Mouse (Mus musculus) stomach, postnatal 0 days (tissue): ENCODE measurements around the gene Ypel2. TPM values are rescaled to one million over a fixed set of nuclear protein-coding genes. Genes with fewer than 3 reads are reported as not detected.

Experiments
- ATAC-seq: fragments of 200-750 bp; cut with Nextera tagmentation; 2 replicates; pipeline ENCODE4 v1.8.0; 2017; ENCODE audit not compliant: low FRiP score, low TSS enrichment
- DNase-seq: peaks from one replicate; pipeline ENCODE4 v3.0.0-alpha.2; 2016; ENCODE audit warnings: low spot score
- H3K27ac ChIP-seq: fragments of 300-500 bp; sonication (generic); replicated peaks from 2 replicates; pipeline ENCODE4 v1.5.1; 2014; ENCODE audit warnings: mild to moderate bottlenecking, control low read depth
- H3K27me3 ChIP-seq: fragments of 300-500 bp; sonication (generic); 2 replicates; pipeline ENCODE4 v1.6.1; 2014; ENCODE audit warnings: low read length; ENCODE audit not compliant: control insufficient read depth, insufficient read depth
- H3K36me3 ChIP-seq: fragments of 300-500 bp; sonication (generic); 2 replicates; pipeline ENCODE4 v1.6.1; 2014; ENCODE audit warnings: low read length, mixed read lengths; ENCODE audit not compliant: control insufficient read depth, insufficient read depth
- H3K4me1 ChIP-seq: fragments of 300-500 bp; sonication (generic); replicated peaks from 2 replicates; pipeline ENCODE4 v1.6.1; 2014; ENCODE audit warnings: antibody characterized with exemption; ENCODE audit not compliant: control insufficient read depth, insufficient read depth
- H3K4me2 ChIP-seq: fragments of 300-500 bp; sonication (generic); replicated peaks from 2 replicates; pipeline ENCODE4 v1.6.1; 2014; ENCODE audit warnings: low read depth, mild to moderate bottlenecking, control low read depth, moderate library complexity
- H3K4me3 ChIP-seq: fragments of 300-500 bp; sonication (generic); 2 replicates; pipeline ENCODE4 v1.5.1; 2014; ENCODE audit warnings: low read depth, low read length, control low read depth
- H3K9ac ChIP-seq: fragments of 300-500 bp; sonication (generic); 2 replicates; pipeline ENCODE4 v1.6.1; 2014; ENCODE audit warnings: mild to moderate bottlenecking, low read length, control low read depth, mixed read lengths
- H3K9me3 ChIP-seq: fragments of 300-500 bp; sonication (generic); 2 replicates; pipeline ENCODE4 v1.6.1; 2016; ENCODE audit warnings: low read length; ENCODE audit not compliant: control insufficient read depth
- CTCF ChIP-seq: IDR thresholded peaks from 2 replicates; pipeline ENCODE4 v1.5.1; 2016; ENCODE audit warnings: antibody characterized with exemption, low read depth, mild to moderate bottlenecking, moderate library complexity
- EP300 ChIP-seq: optimal IDR thresholded peaks from 2 replicates; pipeline ENCODE3; 2016; ENCODE audit warnings: antibody characterized with exemption
- WGBS: fragments of 180-500 bp; shearing (Covaris S2); extraction: QIAGEN DNeasy Blood & Tissue Kit; methylation state at CpG from one replicate; pipeline ENCODE4 v1.1.7; 2014; 5-methylcytosine and 5-hydroxymethylcytosine counted together
- polyA plus RNA-seq: library from polyadenylated mRNA; unstranded; fragments of >200 nt; fragmentation: Nextera tagmentation; extraction: Ambion mirVana; gene quantifications from 2 replicates; pipeline ENCODE4 v1.2.1, GENCODE M21; 2015

Ypel2 gene
- polyA plus RNA-seq, 1 experiment from 2014 or later = 4.0 TPM

DNA sequence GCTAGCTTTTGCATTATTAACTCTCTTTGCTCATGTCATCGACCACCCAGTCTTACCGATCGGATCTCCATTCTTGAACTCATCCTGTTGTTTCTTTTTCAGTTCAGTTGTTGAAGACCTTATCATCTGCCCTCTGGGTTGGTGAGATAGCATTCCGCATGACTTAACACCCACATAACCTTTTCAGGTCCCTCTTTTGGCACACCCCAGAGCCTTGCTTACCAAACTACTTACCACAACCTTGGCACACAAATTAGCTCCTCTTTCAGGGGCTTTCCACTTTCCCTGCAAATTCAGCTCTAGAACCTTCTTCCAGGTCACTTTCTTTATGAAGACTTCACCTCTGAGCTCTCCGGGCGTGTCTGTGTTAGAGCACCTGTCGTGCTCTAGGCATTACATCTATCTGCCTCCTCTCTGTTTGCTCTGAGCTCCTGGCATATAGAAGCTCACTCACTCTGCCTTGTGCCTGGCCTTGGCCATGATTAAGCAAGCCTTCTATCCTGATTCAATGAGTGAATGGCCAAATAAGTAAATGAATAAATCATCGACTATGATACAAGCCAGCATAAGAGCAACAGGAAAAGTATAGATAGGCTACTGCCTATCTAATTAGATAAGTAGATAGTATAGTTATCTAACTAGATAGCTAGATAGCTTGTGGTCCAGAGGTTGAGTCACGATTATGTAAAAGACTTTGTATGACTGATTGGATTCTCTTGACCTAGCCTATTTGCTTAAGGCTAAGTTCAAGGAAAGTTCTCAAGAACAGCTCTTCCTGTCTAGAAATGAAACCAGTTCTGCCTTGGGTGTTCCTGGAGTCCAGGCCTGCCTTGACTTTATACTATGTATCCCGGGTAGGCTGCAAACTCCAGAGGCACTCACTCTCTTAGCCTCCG lies 86.5 kb downstream of the Ypel2 start:
- no peaks in the 10 kb centered on the region for H3K27me3 ChIP-seq
- TF ChIP-seq CTCF = no peak
- no peak for TF ChIP-seq EP300
- H3K4me2 ChIP-seq = no peak overlapping the region
- ATAC-seq (peak; percentile 70), DNase-seq (no peak)
- no peaks in the 10 kb centered on the region for H3K36me3 ChIP-seq
- H3K27ac ChIP-seq = 0 out of 2 replicates have a peak overlapping the region, but pooled peaks have one; percentile 1
- H3K4me1 ChIP-seq = no peaks in the 10 kb centered on the region
- WGBS = 78% methylated on average over 11 of the region's 11 CpGs
- no peak overlapping the region for H3K4me3 ChIP-seq
- no peaks in the 10 kb centered on the region for H3K9me3 ChIP-seq
- H3K9ac ChIP-seq = no peak overlapping the region

DNA sequence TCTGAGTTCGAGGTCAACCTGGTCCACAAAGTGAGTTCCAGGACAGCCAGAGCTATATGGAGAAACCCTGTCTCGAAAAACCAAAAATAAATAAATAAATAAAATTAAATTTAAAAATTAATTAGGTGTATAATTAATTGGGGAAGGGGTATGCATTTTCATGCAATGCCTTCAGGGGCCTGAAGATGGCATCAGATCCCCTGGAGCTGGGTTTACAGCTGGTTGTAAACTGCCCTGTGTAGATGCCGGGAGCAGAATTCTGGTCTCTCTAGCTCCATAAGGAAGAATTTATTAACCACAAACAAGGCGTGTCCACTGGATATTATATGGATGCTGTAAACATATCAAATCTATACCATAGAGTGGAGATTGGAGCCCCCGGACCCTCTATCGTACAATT lies 87.2 kb downstream of the Ypel2 start:
- Histone ChIP-seq H3K9me3 (no peaks in the 10 kb centered on the region), H3K36me3 (no peaks in the 10 kb centered on the region), H3K4me2 (no peak overlapping the region), H3K27me3 (no peaks in the 10 kb centered on the region), H3K9ac (no peak overlapping the region), H3K4me1 (no peaks in the 10 kb centered on the region), H3K27ac (no peak overlapping the region), H3K4me3 (no peak overlapping the region)
- DNase-seq (no peak), ATAC-seq (no peak)
- peak; percentile 29 for TF ChIP-seq CTCF
- no peak for TF ChIP-seq EP300
- WGBS = 91% methylated on average over 6 of the region's 6 CpGs

DNA sequence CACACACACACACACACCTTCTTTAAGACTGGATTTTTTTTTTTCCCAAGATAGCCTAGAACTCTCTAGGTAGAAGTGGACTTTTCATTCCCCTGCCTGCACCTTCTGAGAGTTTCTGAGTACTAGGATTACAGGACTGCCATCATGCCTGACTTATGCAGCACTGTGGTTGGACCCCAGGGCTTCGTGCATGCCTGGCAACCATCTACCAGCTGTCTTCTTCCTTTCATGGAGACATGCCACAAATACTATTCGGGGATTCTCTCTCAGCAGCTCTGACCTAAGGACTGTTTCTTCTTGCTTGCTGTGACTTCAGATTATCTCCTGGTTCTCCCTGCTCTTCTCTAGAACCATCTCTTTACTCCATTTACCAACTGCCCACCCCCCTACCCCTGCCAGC lies 88.2 kb downstream of the Ypel2 start:
- DNase-seq (no peak), ATAC-seq (no peak)
- TF ChIP-seq EP300 (no peak), CTCF (no peak)
- Histone ChIP-seq H3K9me3 (no peaks in the 10 kb centered on the region), H3K4me3 (no peak overlapping the region), H3K9ac (no peak overlapping the region), H3K36me3 (no peaks in the 10 kb centered on the region), H3K4me2 (no peak overlapping the region), H3K4me1 (no peaks in the 10 kb centered on the region), H3K27me3 (no peaks in the 10 kb centered on the region), H3K27ac (no peak overlapping the region)
- WGBS = 64% methylated on average over 2 of the region's 2 CpGs

DNA sequence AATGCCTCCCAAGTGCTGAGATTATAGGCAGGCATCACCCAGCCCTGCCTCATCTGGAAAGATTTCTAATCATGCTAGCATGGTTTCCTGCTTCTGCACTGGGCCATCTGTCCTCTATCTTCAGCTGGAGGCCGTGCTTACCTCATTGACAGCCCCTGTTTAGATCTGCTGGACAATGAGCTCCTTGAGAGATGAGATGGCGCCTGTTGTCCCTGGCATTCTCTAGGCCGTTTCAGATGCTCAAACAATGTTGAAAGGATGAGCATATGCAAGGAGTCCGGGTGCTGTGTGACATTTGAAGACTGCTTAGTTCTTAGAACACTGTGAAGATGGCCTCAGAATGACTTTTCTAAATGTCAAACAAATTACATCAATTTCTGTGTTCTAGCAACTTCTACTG lies 88.8 kb downstream of the Ypel2 start:
- H3K4me1 ChIP-seq = no peaks in the 10 kb centered on the region
- no peaks in the 10 kb centered on the region for H3K36me3 ChIP-seq
- H3K9ac ChIP-seq = no peak overlapping the region
- ATAC-seq (no peak), DNase-seq (no peak)
- no peaks in the 10 kb centered on the region for H3K9me3 ChIP-seq
- TF ChIP-seq EP300 (no peak), CTCF (no peak)
- no peak overlapping the region for H3K4me2 ChIP-seq
- no peak overlapping the region for H3K27ac ChIP-seq
- 63% methylated on average over 4 of the region's 4 CpGs for WGBS
- no peak overlapping the region for H3K4me3 ChIP-seq
- H3K27me3 ChIP-seq = no peaks in the 10 kb centered on the region

DNA sequence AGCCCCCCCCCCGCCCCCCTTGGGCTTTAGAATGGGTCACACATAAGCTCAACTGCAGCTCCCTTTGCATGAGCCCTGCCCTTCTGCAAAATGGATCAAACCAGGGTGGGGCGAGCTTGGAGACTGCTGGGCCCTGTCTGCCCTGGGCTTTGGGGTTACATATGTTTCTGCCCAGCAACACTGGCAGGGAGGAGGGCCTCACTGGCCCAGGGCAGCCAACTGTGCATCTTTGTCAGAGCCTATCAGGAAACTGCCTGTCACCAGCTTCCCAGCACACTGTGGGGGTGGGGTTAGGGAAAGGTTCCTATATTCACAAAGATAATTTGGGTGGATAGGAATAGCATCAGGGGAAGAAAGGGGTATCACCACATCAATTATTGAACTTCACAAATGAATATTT lies 95.1 kb downstream of the Ypel2 start:
- Histone ChIP-seq H3K9ac (no peak overlapping the region), H3K4me3 (no peak overlapping the region), H3K36me3 (no peaks in the 10 kb centered on the region), H3K9me3 (no peaks in the 10 kb centered on the region), H3K4me1 (no peaks in the 10 kb centered on the region), H3K4me2 (no peak overlapping the region), H3K27ac (no peak overlapping the region), H3K27me3 (no peaks in the 10 kb centered on the region)
- no peak for DNase-seq
- TF ChIP-seq CTCF (no peak), EP300 (no peak)
- 25% methylated on average over 2 of the region's 2 CpGs for WGBS
- no peak for ATAC-seq

DNA sequence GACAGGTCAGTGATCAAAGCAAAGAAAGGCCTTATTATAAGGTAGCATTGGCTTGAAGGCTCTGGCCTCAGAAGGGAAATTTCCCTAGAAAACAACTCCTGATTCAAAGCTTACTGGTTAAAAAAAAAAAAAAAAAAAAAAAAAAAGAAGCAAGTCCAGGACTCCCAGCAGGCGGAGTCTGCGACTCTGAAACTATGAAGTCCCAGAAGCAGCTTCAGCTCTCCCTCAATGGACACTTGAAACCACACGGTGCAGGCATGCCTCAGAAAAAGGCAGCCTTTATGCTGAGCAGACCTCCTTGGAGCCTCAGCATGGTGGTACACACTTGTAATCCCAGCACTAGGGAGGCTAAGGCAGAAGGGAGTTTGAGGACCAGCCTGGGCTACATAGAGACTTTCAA lies 97.9 kb downstream of the Ypel2 start:
- H3K4me3 ChIP-seq = no peak overlapping the region
- no peak overlapping the region for H3K4me2 ChIP-seq
- H3K27me3 ChIP-seq = no peaks in the 10 kb centered on the region
- no peak overlapping the region for H3K27ac ChIP-seq
- TF ChIP-seq CTCF (peak; percentile 48), EP300 (no peak)
- DNase-seq (no peak), ATAC-seq (no peak)
- WGBS = 56% methylated on average over 3 of the region's 3 CpGs
- no peaks in the 10 kb centered on the region for H3K9me3 ChIP-seq
- no peaks in the 10 kb centered on the region for H3K36me3 ChIP-seq
- H3K9ac ChIP-seq = no peak overlapping the region
- no peaks in the 10 kb centered on the region for H3K4me1 ChIP-seq
